Mouse (Mus musculus) midbrain, embryonic 14.5 days (tissue): ENCODE results near the gene 4933414I15Rik. TPM values are rescaled to one million over a fixed set of nuclear protein-coding genes. Genes with fewer than 3 reads are reported as not detected.

ENCODE experiments used
- ATAC-seq: fragments of 200-750 bp; cut with Nextera tagmentation; 2 replicates; pipeline ENCODE4 v1.8.0; 2017; ENCODE audit warnings: moderate number of reproducible peaks, moderate library complexity; ENCODE audit not compliant: low FRiP score, low TSS enrichment
- DNase-seq: peaks from one replicate; pipeline ENCODE4 v3.0.0-alpha.2; 2015
- H3K27ac ChIP-seq: fragments of 300-500 bp; sonication (generic); replicated peaks from 2 replicates; pipeline ENCODE4 v1.5.1; 2014; ENCODE audit warnings: mild to moderate bottlenecking, low read depth, low read length, moderate library complexity
- H3K27me3 ChIP-seq: fragments of 300-500 bp; sonication (generic); 2 replicates; pipeline ENCODE4 v1.6.1; 2014; ENCODE audit warnings: low read length, control low read depth, mixed read lengths; ENCODE audit not compliant: control insufficient read depth, insufficient read depth
- H3K36me3 ChIP-seq: fragments of 300-500 bp; sonication (generic); 2 replicates; pipeline ENCODE4 v1.6.1; 2014; ENCODE audit warnings: low read length, control low read depth; ENCODE audit not compliant: control insufficient read depth, insufficient read depth
- H3K4me1 ChIP-seq: fragments of 300-500 bp; sonication (generic); 2 replicates; pipeline ENCODE4 v1.6.1; 2014; ENCODE audit warnings: mild to moderate bottlenecking, antibody characterized with exemption, low read length, control low read depth; ENCODE audit not compliant: control insufficient read depth, insufficient read depth
- H3K4me2 ChIP-seq: fragments of 300-500 bp; sonication (generic); 2 replicates; pipeline ENCODE4 v1.6.1; 2014; ENCODE audit warnings: mild to moderate bottlenecking, low read length, moderate library complexity
- H3K4me3 ChIP-seq: fragments of 300-500 bp; sonication (generic); replicated peaks from 2 replicates; pipeline ENCODE4 v1.5.1; 2014; ENCODE audit warnings: low read depth, low read length
- H3K9ac ChIP-seq: fragments of 300-500 bp; sonication (generic); replicated peaks from 2 replicates; pipeline ENCODE4 v1.6.1; 2014; ENCODE audit warnings: mild to moderate bottlenecking, low read length, moderate library complexity
- H3K9me3 ChIP-seq: fragments of 300-500 bp; sonication (generic); 2 replicates; pipeline ENCODE4 v1.6.1; 2016; ENCODE audit warnings: low read length, control low read depth, mixed read lengths; ENCODE audit not compliant: control insufficient read depth
- whole genome bisulfite sequencing: fragments of 180-500 bp; shearing (Covaris S2); extraction: QIAGEN DNeasy Blood & Tissue Kit; methylation state at CpG from one replicate; pipeline ENCODE4 v1.1.7; 2014; 5-methylcytosine and 5-hydroxymethylcytosine counted together
- polyA plus RNA-seq: library from polyadenylated mRNA; unstranded; fragments of >200 nt; fragmentation: Nextera tagmentation; extraction: Ambion mirVana; gene quantifications from 2 replicates; pipeline ENCODE4 v1.2.1, GENCODE M21; 2014

The 4933414I15Rik gene
- polyA plus RNA-seq, 1 experiment from 2014 or later, result not detected

DNA sequence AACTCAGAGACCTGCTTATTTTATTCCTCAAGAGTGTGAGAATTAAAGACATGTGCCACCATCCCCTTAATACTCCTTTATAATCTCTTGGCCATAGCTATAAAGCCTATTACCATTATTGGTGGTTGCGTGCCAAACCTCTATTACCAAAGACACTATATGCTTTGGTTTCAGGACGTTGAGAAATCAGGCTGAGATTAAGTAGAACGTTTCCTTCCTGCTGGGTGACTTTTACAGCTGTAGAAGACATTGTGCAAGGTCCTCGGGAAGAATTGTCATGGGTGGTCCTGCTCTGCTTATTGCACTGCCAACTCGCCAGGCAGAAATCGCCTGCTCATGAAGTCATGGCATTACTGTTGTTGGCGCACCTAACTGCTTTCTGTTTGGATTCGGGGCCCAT, 5.1 kb downstream of the 4933414I15Rik start:
- H3K9me3 ChIP-seq, result no peaks in the 10 kb centered on the region
- ATAC-seq, result no peak
- no peak overlapping the region for H3K27ac ChIP-seq
- WGBS, result 75% methylated on average over 8 of the region's 8 CpGs
- H3K4me2 ChIP-seq, result no peak overlapping the region
- DNase-seq, result no peak
- H3K9ac ChIP-seq, result no peak overlapping the region
- no peaks in the 10 kb centered on the region for H3K27me3 ChIP-seq
- no peaks in the 10 kb centered on the region for H3K4me1 ChIP-seq
- H3K4me3 ChIP-seq, result no peak overlapping the region
- no peaks in the 10 kb centered on the region for H3K36me3 ChIP-seq

DNA sequence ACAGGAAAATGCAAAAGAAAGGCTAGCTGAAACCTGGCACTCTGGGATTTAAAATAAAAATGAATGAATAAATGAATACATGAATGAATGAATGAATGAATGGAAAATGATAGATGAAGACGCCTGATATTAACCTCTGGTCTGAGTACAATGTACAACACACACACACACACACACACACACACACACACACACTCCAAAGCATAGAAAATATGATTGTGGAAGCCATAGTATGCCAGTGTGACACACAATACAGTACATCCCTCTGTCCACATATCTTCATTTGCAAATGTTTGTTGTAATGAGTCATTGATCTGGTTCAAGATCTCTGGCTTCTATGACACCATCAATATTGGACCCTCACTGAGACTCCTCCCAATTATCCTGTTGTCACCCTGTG, 11.5 kb downstream of the 4933414I15Rik start:
- Histone ChIP-seq H3K4me1 (peaks cover 6% of the 10 kb centered on the region; the same call in 1 of the 2 replicates), H3K9ac (no peak overlapping the region), H3K4me3 (peak overlapping the region; percentile 52; the same call in 1 of the 2 replicates), H3K4me2 (peak overlapping the region; percentile 93), H3K36me3 (no peaks in the 10 kb centered on the region), H3K9me3 (no peaks in the 10 kb centered on the region), H3K27me3 (0 out of 2 replicates have a peak, but pooled peaks cover 4% of the 10 kb centered on the region), H3K27ac (peak overlapping the region; percentile 81)
- DNase-seq (peak; percentile 8), ATAC-seq (peak; percentile 53; the same call in 1 of the 2 replicates)
- 59% methylated on average over 1 of the region's 1 CpGs for WGBS

DNA sequence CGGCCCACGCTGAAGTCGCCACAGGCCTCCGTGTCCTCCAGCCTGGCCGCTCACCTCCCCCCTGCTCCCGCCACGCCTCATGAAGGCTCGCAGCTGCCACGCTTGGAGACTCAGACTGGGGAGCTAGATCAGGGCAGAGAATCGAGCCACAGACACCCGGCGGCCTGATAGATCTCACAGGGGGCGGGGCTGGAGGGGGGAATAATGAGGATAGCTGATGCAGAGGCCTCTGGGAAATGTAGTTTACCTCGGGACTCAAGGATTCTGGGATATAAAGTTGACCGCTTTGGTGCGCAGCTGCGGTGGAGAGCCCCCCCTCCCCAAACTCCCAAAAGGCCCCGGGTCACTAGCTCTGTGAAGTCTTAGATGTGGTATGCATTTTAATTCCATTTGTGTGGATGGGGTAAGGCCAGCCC, 12.1 kb downstream of the 4933414I15Rik start, which contains the start of gene Zfp354b:
TSS of gene Zfp354b (minus strand) at position 183 of the 416 bp plus-strand sequence.
- ATAC-seq, result peak; percentile 96
- no peaks in the 10 kb centered on the region for H3K36me3 ChIP-seq

DNA sequence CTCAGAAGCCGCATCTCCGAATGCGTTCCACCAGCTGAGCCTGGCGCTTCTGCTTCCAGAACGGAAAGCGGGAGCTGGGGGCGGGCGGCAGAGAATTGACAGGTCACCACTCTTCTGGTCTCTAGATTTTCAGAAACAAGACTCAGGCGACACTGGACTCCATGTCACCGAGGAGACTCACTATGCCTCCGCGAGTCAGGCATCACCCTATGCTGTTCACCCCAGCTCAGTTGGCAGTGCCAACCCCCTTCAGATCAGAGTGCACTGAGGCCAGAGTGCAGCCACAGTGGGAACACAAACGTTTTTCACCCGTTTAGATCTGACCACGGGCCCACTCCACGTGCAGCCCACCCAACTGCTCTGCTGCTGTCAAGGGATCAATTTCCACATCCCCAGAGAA, 12.5 kb downstream of the 4933414I15Rik start:
- Histone ChIP-seq H3K4me1 (peaks cover 6% of the 10 kb centered on the region; the same call in 1 of the 2 replicates), H3K36me3 (no peaks in the 10 kb centered on the region), H3K9me3 (no peaks in the 10 kb centered on the region), H3K9ac (peak overlapping the region; percentile 49), H3K4me2 (peak overlapping the region; percentile 93), H3K27me3 (0 out of 2 replicates have a peak, but pooled peaks cover 4% of the 10 kb centered on the region), H3K27ac (peak overlapping the region; percentile 81), H3K4me3 (peak overlapping the region; percentile 52)
- ATAC-seq (peak; percentile 66; the same call in 1 of the 2 replicates), DNase-seq (peak; percentile 61)
- 3% methylated on average over 16 of the region's 16 CpGs for WGBS

More for the DNA sequence above, 12.1 kb downstream of the 4933414I15Rik start, which contains the start of gene Zfp354b:
- H3K4me1 ChIP-seq, result peaks cover 6% of the 10 kb centered on the region; the same call in 1 of the 2 replicates
- peak; percentile 97 for DNase-seq
- peak within 1 kb of the TSS; percentile 52 for H3K4me3 ChIP-seq
- peak within 1 kb of the TSS; percentile 93 for H3K4me2 ChIP-seq
- 0 out of 2 replicates have a peak, but pooled peaks cover 4% of the 10 kb centered on the region for H3K27me3 ChIP-seq
- peak within 1 kb of the TSS; percentile 49 for H3K9ac ChIP-seq
- H3K9me3 ChIP-seq, result no peaks in the 10 kb centered on the region
- H3K27ac ChIP-seq, result peak within 1 kb of the TSS; percentile 81
- WGBS, result under 1% methylated on average over 18 of the region's 18 CpGs

DNA sequence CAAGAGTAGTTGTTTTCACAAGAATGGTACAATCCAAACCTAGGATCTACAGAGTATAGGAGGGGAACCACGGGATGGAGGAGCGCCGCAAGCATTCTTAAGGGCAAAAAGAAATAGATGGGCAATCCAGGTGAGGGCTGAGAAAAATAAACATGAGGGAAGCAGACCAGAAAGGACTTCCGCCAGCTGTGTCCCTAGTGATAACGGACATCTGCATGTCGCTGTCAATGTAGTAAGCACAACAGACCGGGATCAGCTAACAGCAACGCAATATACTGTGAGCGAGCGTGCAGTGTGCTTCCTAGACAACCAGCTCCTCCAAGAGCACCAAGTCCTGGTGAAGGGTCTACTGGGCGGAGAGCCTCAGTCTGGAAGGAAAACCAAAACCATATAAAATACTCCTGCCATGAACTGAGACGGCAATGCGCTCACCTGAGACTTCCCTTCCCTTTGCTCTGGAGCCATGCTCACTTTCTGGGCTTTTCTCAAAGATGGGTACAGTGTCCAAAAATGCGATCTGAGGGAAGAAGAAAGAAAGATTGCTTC, 13.0 kb downstream of the 4933414I15Rik start:
- H3K4me3 ChIP-seq, result peak overlapping the region; percentile 52
- H3K27me3 ChIP-seq, result 0 out of 2 replicates have a peak, but pooled peaks cover 4% of the 10 kb centered on the region
- 24% methylated on average over 14 of the region's 14 CpGs for WGBS
- peak overlapping the region; percentile 81 for H3K27ac ChIP-seq
- H3K9ac ChIP-seq, result peak overlapping the region; percentile 49
- peaks cover 6% of the 10 kb centered on the region; the same call in 1 of the 2 replicates for H3K4me1 ChIP-seq
- no peak for ATAC-seq
- DNase-seq, result peak; percentile 55
- peak overlapping the region; percentile 93 for H3K4me2 ChIP-seq
- no peaks in the 10 kb centered on the region for H3K9me3 ChIP-seq
- H3K36me3 ChIP-seq, result no peaks in the 10 kb centered on the region

DNA sequence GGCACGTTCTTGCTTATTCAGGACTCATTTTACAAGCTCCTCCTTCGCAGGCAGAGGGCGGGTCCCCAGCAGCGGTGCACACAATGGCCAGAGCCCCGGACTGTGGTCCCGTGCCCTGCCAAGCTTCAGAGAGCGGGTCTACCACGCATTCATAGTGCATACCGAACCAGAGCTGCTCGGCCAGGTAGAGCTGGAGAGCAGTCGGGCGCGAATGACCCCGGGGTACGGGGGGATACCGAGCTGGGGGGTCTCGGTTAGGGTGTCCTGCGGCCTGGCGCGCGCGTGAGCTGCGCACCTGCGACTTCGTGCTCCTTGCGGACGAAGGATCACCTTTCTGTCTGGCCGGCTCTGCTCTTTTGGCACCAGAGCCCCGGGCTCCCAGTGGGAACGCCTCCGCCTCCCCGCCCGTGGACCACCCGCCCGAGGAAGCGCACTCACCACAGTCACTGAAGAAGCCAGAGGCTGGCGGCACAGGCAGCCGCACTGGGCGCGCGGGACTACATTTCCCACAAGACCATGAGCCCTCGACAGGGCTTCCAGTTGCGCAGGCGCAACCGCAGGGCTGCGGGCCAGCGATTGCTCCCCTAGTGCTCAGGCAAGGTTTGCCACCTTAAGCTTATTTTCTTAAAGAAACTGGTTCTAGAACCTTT, 27.8 kb downstream of the 4933414I15Rik start, which contains the start of gene Zfp2:
TSS of gene Zfp2 (minus strand) at position 495 of the 650 bp plus-strand sequence.
- Histone ChIP-seq H3K4me3 (peak within 1 kb of the TSS; percentile 77), H3K4me2 (peak within 1 kb of the TSS; percentile 49), H3K27ac (peak within 1 kb of the TSS; percentile 95), H3K4me1 (peaks cover 4% of the 10 kb centered on the region; the same call in 1 of the 2 replicates), H3K9me3 (peaks cover 24% of the 10 kb centered on the region), H3K27me3 (no peaks in the 10 kb centered on the region), H3K36me3 (peaks cover 16% of the 10 kb centered on the region), H3K9ac (peak within 1 kb of the TSS; percentile 97)
- WGBS, result under 1% methylated on average over 47 of the region's 47 CpGs
- peak; percentile 97 for ATAC-seq
- DNase-seq, result peak; percentile 97

DNA sequence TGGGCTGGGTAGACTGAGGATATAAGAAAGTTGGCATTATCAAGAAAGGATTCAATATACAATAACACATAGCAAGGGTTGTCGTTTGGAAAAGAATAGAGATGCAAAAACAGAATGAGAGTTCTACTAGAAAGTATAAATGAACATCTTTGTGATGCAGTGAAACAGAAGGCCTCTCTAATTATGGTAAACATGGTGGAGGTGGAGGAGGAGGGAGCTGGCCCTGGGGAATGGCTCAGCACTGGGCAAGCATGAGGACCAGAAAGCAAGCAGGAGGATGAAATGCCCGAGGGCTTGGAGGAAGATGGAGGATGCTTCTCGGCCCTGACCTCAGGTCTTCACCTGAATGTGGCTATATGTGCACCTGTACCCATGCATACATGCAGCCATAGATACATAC, 29.1 kb downstream of the 4933414I15Rik start:
- H3K4me3 ChIP-seq, result no peak overlapping the region

DNA sequence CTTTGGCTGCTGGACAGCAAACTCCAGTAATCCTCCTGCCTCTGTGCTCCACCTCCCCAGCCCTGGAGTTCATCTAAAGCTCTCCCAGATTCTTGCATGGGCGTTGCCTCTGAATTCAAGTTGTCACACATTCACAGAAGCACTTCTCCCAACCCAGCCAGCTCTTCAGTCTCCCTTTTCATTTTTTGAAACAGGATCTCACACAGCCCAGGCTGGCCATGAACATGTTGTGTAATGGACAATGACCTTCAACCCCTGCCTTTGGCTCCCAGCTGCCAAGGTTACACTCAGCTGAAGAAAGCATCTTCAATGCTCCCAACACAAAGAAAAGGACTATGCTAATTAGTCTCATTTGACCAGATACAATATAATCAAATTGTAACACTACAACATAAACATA, 30.3 kb downstream of the 4933414I15Rik start:
- DNase-seq (no peak), ATAC-seq (no peak)
- H3K27ac ChIP-seq, result no peak overlapping the region
- H3K9ac ChIP-seq, result no peak overlapping the region
- no peaks in the 10 kb centered on the region for H3K27me3 ChIP-seq
- peaks cover 41% of the 10 kb centered on the region for H3K36me3 ChIP-seq
- H3K4me1 ChIP-seq, result peaks cover 4% of the 10 kb centered on the region; the same call in 1 of the 2 replicates
- H3K4me3 ChIP-seq, result no peak overlapping the region
- WGBS, result 100% methylated on average over 1 of the region's 1 CpGs
- H3K4me2 ChIP-seq, result no peak overlapping the region
- H3K9me3 ChIP-seq, result peaks cover 36% of the 10 kb centered on the region

More for the DNA sequence above, 29.1 kb downstream of the 4933414I15Rik start:
- Histone ChIP-seq H3K4me1 (peaks cover 4% of the 10 kb centered on the region; the same call in 1 of the 2 replicates), H3K9me3 (peaks cover 30% of the 10 kb centered on the region), H3K36me3 (peaks cover 29% of the 10 kb centered on the region), H3K9ac (no peak overlapping the region), H3K27ac (no peak overlapping the region), H3K27me3 (no peaks in the 10 kb centered on the region), H3K4me2 (peak overlapping the region; percentile 49; the same call in 1 of the 2 replicates)
- WGBS, result 95% methylated on average over 3 of the region's 3 CpGs
- ATAC-seq, result no peak
- no peak for DNase-seq
